Mouse (Mus musculus) layer of hippocampus, adult 6 months (tissue): ENCODE data around the gene Ctla2b. TPM values are rescaled to one million over a fixed set of nuclear protein-coding genes. Genes with fewer than 3 reads are reported as not detected.

Source experiments
- long read RNA-seq, 2 experiments: library from polyadenylated mRNA; unstranded; transcript quantifications; one replicate each; pipeline ENCODE4 v2.0.0; 2019 to 2020
- polyA plus RNA-seq: library from polyadenylated mRNA; unstranded; fragments of <200 nt; fragmentation: Nextera tagmentation; gene quantifications from 2 replicates; pipeline ENCODE4 v1.2.3, GENCODE M21; 2021

The Ctla2b gene
- polyA plus RNA-seq = 0.67 and 0.69 TPM in 2 replicates
- long read RNA-seq, experiment 1 = 0 reads
- long read RNA-seq, experiment 2 = 0 reads

GRCm38 (mm10) chr13:60897328-60897727 lies at the start of gene Ctla2b:
Ctla2b (minus strand) TSS chr13:60897447.

GRCm38 (mm10) chr13:60941884-60942283 lies 44.6 kb upstream of the Ctla2b start, which contains the start of gene Tpbpa:
Tpbpa (minus strand) TSS chr13:60941984.

GRCm38 (mm10) chr13:60936500-60936901 lies 39.3 kb upstream of the Ctla2b start, which contains the start of the genes Gm49391 and Ctla2a:
Gm49391 (minus strand) TSS chr13:60936571.
Ctla2a (minus strand) TSS chr13:60936625.

GRCm38 (mm10) chr13:60935490-60935889 lies 38.2 kb upstream of the Ctla2b start, which contains the start of gene Gm49393:
Gm49393 (minus strand) TSS chr13:60935590.

GRCm38 (mm10) chr13:60904780-60905179 lies 7.5 kb upstream of the Ctla2b start, which contains the start of gene Tpbpb:
Tpbpb (minus strand) TSS chr13:60904880.

GRCm38 (mm10) chr13:60896794-60897193 lies 453 bp downstream of the Ctla2b start, which contains the start of gene Gm49392:
Gm49392 (minus strand) TSS chr13:60896894.

GRCm38 (mm10) chr13:60864281-60864680 lies 33.0 kb downstream of the Ctla2b start, which contains the start of gene 4930486L24Rik:
4930486L24Rik (minus strand) TSS chr13:60864475.

Other genes starting within 250 kb of the Ctla2b start
- gene BC051665, start 111.1 kb downstream of the Ctla2b start, polyA plus RNA-seq = not detected in 2 replicates
- gene Ctsll3, start 94.6 kb downstream of the Ctla2b start, polyA plus RNA-seq = not detected in 2 replicates
- gene 4930486L24Rik, start 33.0 kb downstream of the Ctla2b start, polyA plus RNA-seq = 0.10 and 0.21 TPM in 2 replicates
- not detected in 2 replicates for gene Gm49392, start 553 bp downstream of the Ctla2b start, polyA plus RNA-seq
- gene Tpbpb, start 7.4 kb upstream of the Ctla2b start, polyA plus RNA-seq = not detected in 2 replicates
- not detected in 2 replicates for gene Gm49393, start 38.1 kb upstream of the Ctla2b start, polyA plus RNA-seq
- 0.69 and 1.3 TPM in 2 replicates for gene Gm49391, start 39.1 kb upstream of the Ctla2b start, polyA plus RNA-seq
- gene Ctla2a, start 39.2 kb upstream of the Ctla2b start, polyA plus RNA-seq = 10.7 and 14.2 TPM in 2 replicates
- gene Tpbpa, start 44.5 kb upstream of the Ctla2b start, polyA plus RNA-seq = not detected in 2 replicates
- not detected in 2 replicates for gene Ctsj, start 108.5 kb upstream of the Ctla2b start, polyA plus RNA-seq
- not detected in 2 replicates for gene Ctsq, start 143.2 kb upstream of the Ctla2b start, polyA plus RNA-seq